Mouse (Mus musculus) cerebellum, adult 2 months (tissue): ENCODE results near the gene Gpc6.

Experiments used
- CTCF ChIP-seq: fragments of 200-500 bp; IDR thresholded peaks from 2 replicates; pipeline ENCODE4 v1.5.1; 2011; ENCODE audit warnings: low read depth, mild to moderate bottlenecking, control low read depth, low read length, moderate library complexity, borderline replicate concordance; ENCODE audit not compliant: insufficient read depth
- POLR2A ChIP-seq: fragments of 200-500 bp; IDR thresholded peaks from 2 replicates; pipeline ENCODE4 v1.6.1; 2011; ENCODE audit warnings: low read length, control low read depth, borderline replicate concordance; ENCODE audit not compliant: insufficient read depth

- TF ChIP-seq CTCF (no peak), POLR2A (no peak)
Measured at GRCm38 (mm10) chr14:116933825-116934224, 8.7 kb downstream of the Gpc6 start.
